Mouse (Mus musculus): ENCODE data around the gene Galntl6.

GRCm38 (mm10) chr8:58568086-58568485, 344.4 kb downstream of the Galntl6 start:
- no peak for TF ChIP-seq CTCF (conservative IDR thresholded peaks at IDR 0.05; ENCODE audit: low read length)
- no peak for TF ChIP-seq NANOG (IDR thresholded peaks at IDR 0.05; ENCODE audit: borderline replicate concordance, low read length)

All from E14TG2a.4 (cell line).